Mouse (Mus musculus): ENCODE results near the gene Slc22a29.
"Not testable (repeated sequence)": the region's sequence is repeated elsewhere in the genome, so short reads cannot be mapped to it uniquely, and the experiment has no call there.

Slc22a29 gene

DNA sequence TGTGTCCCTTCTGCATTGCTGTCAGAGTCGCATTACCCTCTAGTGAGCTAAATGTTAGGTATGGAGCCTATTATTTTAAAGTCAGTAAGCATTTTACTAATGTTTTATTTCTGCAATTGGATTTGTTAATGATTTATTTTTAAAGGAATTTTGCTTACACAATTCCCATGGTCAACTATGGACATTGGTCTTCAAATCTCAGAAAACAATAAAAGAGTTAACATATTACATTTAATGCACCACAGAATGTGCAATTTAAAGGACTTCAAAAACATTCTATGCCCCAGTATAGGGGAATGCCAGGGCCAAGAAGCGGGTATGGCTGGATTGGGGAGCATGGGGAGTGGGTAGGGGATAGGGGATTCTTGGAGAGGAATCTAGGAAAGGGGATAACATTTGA, at the start of gene Slc22a29:
Slc22a29 (minus strand) TSS at position 101 of the 400 bp plus-strand sequence.
- in situ Hi-C loops (cut with MboI; ENCODE audit: low pct_unique_long_range_greater_than_20kb in 1 of 2, low sequenced_read_pairs in 2 of 2, unreplicated experiment in 1 of 2): no loop called here

GRCm38 (mm10) chr19:8265324-8265723, 46.6 kb upstream of the Slc22a29 start:
- in situ Hi-C loops (cut with MboI; ENCODE audit: low pct_unique_long_range_greater_than_20kb in 1 of 2, low sequenced_read_pairs in 2 of 2, unreplicated experiment in 1 of 2): no loop called here

DNA sequence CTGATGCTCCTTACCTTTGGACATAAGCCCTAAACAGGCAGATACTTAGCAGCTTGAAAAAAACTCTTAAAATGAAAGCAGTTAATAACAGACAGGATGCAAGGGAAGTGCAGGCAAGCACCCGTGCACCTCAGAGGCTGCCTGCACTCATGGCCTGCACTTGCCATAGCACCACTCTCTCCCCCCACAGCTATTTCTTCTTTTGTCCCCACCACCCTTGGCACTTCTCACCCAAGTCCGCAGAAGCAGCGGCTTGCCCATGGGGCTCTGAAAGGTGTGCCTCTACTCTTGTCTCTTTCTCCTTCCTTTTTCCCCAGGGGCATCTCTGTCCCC, 34.0 kb upstream of the Slc22a29 start:
- in situ Hi-C loops (cut with MboI; ENCODE audit: low pct_unique_long_range_greater_than_20kb in 1 of 2, low sequenced_read_pairs in 2 of 2, unreplicated experiment in 1 of 2): no loop called here

DNA sequence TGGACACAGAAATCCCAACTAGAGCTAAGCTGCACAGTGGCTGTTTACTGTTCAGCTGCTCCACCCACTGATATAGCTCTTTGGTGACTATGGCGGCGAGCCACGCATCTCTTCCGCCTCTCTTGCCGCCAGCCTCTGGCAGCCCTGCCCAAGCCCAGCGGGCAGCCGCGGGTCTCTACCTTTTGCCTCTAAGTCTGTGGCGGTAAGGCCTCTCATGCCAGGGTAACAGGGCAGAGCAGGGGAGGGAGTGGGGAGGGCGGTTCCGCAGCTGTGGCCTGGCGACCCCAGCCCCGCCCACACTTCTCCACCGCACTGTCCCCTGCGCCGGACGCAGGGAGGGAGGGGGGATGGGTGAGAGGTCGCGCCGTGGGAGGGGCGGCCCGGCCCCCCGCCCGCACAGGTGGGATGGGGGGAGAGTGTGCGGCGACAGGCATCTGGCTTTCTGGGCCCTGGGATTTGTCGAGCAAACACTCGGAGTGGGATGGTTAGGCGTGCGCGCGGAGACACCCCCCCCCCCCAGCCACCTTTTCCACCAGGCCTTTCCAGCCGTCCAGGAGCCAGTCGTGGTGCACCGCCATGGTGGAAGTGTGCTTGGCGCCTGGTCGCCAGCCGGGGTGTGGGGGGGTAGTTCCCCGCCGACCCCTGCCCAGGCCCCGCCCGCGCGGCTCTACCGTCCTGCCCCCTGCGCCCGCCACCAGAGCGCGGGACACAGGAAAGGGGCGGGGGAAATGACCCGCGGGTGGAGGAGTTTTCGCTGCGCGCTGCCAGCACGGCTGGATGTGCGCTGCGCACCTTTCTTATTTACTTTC, 33.4 kb upstream of the Slc22a29 start:
- in situ Hi-C loops (cut with MboI; ENCODE audit: low pct_unique_long_range_greater_than_20kb in 1 of 2, low sequenced_read_pairs in 2 of 2, unreplicated experiment in 1 of 2): no loop called here

- in situ Hi-C loops (cut with MboI; ENCODE audit: low pct_unique_long_range_greater_than_20kb in 1 of 2, low sequenced_read_pairs in 2 of 2, unreplicated experiment in 1 of 2): no loop called here
These were observed 10.2 kb upstream of the Slc22a29 start for GRCm38 (mm10) chr19:8228916-8229315.

DNA sequence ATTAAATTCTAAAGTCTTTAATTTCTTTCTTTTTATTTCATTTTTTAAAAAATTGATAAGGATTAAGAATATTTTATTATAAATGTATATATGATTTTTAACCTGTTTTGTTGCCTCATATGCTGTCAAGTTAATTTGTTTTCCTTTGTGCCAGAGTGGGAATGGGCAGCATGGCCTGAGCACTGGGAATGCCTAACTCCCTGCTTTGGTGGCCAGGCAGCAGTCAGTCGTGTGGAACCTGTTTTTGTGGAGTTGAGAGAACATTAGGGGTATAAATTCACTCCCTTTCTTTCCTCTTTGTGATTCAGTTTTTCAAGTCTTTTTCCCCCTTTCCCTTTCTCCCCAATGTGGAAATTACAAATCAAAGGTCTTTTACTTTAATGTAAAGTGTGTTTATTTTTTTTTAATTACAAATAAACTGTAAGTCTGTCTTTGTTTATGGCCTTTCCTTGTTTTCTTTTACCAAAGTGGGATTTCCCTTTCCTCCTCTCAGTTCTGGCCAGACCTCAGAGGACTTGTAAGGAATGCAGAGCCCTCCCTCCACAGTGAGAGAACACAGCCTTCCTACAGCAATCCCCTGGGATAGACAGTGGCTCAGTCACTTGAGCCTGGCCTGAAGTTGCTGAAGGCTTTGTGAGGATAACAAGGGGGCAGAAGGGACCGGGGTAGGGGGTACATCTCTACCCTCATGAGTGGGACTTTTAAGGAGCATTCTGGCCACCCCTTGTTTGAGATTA, 69.7 kb downstream of the Slc22a29 start:
- in situ Hi-C loops (cut with MboI; ENCODE audit: low pct_unique_long_range_greater_than_20kb in 1 of 2, low sequenced_read_pairs in 2 of 2, unreplicated experiment in 1 of 2): no loop called here

- in situ Hi-C loops (cut with MboI; ENCODE audit: low pct_unique_long_range_greater_than_20kb in 1 of 2, low sequenced_read_pairs in 2 of 2, unreplicated experiment in 1 of 2): not testable (repeated sequence)
These were observed 76.0 kb downstream of the Slc22a29 start for GRCm38 (mm10) chr19:8142716-8143115.

GRCm38 (mm10) chr19:8134127-8134841, 84.4 kb downstream of the Slc22a29 start:
- in situ Hi-C loops (cut with MboI; ENCODE audit: low pct_unique_long_range_greater_than_20kb in 1 of 2, low sequenced_read_pairs in 2 of 2, unreplicated experiment in 1 of 2): not testable (repeated sequence)

- in situ Hi-C loops (cut with MboI; ENCODE audit: low pct_unique_long_range_greater_than_20kb in 1 of 2, low sequenced_read_pairs in 2 of 2, unreplicated experiment in 1 of 2): not testable (repeated sequence)
These were observed 86.8 kb downstream of the Slc22a29 start, which contains the start of gene Slc22a28 for GRCm38 (mm10) chr19:8131881-8132280. Gene Slc22a28, minus strand, starts transcription at chr19:8131982.

All from mouse embryonic stem cell (cell line).